Mouse (Mus musculus): ENCODE measurements around the gene Plekhs1. TPM values are rescaled to one million over a fixed set of nuclear protein-coding genes. Genes with fewer than 3 reads are reported as not detected.

Plekhs1 gene
- 0.31 TPM in 2 replicates for polyA plus RNA-seq (2014; fragmentation: Nextera tagmentation; extraction: Ambion mirVana)

DNA sequence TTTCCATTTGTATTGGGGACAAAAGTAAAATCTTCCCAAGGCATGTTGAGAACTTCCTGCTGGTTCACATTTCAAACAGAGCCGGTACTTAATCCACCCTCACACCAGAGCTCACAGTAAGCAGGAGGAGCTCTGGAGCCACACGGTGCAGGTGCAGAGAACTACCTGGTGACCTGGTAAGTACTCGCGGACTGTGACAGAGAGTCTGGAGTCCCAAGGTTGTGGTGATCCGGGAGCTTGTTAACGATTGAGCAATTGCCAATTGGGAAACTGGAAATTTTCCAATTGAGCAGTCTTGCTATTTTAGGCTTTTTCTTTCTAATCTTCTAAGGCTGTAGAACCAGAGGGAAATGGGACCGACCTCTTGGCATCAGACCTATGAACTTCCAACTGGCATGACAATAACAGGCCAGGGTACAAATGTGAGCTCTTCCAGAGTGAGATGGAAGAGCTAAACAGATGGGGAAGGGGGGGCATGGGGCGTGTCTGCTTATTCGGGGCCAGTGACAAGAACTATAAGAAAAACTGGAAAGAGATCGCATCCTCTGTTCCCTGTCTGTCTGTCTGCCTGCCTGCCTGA, at the start of gene Plekhs1:
Gene Plekhs1 (plus strand): TSS at position 119 of the 580 bp plus-strand sequence.
- no peak within 1 kb of the TSS for H3K9ac ChIP-seq (ENCODE audit: low read length)
- DNase-seq (ENCODE audit: low spot score) = no peak
- no peak within 1 kb of the TSS for H3K4me2 ChIP-seq (ENCODE audit: low read length)
- H3K9me3 ChIP-seq (ENCODE audit: control insufficient read depth, low read length) = no peaks in the 10 kb centered on the region
- H3K27me3 ChIP-seq (replicated peaks; ENCODE audit: control insufficient read depth, insufficient read depth, low read length) = no peaks in the 10 kb centered on the region
- no peak within 1 kb of the TSS for H3K27ac ChIP-seq (ENCODE audit: low read depth)
- 65% methylated on average over 10 of the region's 10 CpGs for WGBS
- no peaks in the 10 kb centered on the region for H3K36me3 ChIP-seq (ENCODE audit: control insufficient read depth, insufficient read depth, low read length)
- ATAC-seq (replicated peaks; ENCODE audit: low FRiP score, low TSS enrichment, low read depth) = no peak
- H3K4me3 ChIP-seq (ENCODE audit: low read depth, low read length) = no peak within 1 kb of the TSS
- 0 out of 2 replicates have a peak, but pooled peaks cover 4% of the 10 kb centered on the region for H3K4me1 ChIP-seq (replicated peaks; ENCODE audit: control insufficient read depth, insufficient read depth, low read length)

DNA sequence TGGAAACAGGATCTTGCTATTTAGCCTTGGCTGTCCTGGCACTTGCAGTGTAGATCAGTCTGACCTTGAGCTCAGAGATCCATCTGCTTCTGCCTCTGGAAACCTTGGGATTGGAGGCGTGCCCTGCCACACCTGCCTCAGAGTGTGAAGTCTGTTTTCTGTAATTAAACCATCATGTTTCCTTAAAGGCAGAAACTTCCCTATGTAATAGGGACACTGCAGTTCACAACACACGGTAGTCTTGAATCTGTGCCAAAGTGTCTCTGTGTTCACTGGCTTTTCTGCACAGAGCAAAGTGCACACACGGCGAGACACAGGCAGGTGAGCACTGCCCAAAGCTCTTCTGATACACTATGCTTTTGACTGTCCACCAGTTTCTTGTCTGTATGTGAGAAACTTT, 43.0 kb upstream of the Plekhs1 start:
- Histone ChIP-seq H3K4me3 (ENCODE audit: low read depth, low read length) (no peak overlapping the region), H3K27me3 (replicated peaks; ENCODE audit: control insufficient read depth, insufficient read depth, low read length) (no peaks in the 10 kb centered on the region), H3K9ac (ENCODE audit: low read length) (no peak overlapping the region), H3K4me2 (ENCODE audit: low read length) (no peak overlapping the region), H3K36me3 (ENCODE audit: control insufficient read depth, insufficient read depth, low read length) (no peaks in the 10 kb centered on the region), H3K27ac (ENCODE audit: low read depth) (no peak overlapping the region), H3K9me3 (ENCODE audit: control insufficient read depth, low read length) (no peaks in the 10 kb centered on the region), H3K4me1 (replicated peaks; ENCODE audit: control insufficient read depth, insufficient read depth, low read length) (peaks cover 8% of the 10 kb centered on the region)
- ATAC-seq (replicated peaks; ENCODE audit: low FRiP score, low TSS enrichment, low read depth) (no peak), DNase-seq (ENCODE audit: low spot score) (no peak)
- WGBS = 86% methylated on average over 4 of the region's 4 CpGs

DNA sequence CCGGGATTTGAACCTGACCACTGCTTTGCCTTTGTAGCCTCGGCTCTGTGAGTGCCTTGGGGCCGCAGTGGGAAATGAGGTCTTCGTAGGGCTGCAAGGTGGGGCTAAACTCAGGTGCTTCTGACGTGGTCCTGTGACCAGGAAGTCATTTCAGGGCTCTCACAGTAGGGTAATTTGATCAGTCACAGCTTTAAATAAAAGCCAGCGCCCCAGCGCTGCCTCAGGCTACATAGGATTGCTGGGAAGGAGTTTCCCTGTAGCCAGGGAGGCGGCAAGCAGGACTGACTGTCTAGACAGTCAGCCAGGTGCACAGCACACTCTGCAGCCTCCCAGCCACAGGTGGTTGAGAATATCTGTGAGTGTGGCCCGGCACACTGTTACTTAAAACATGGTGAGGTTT, 42.0 kb upstream of the Plekhs1 start:
- H3K4me3 ChIP-seq (ENCODE audit: low read depth, low read length) = no peak overlapping the region
- H3K4me2 ChIP-seq (ENCODE audit: low read length) = no peak overlapping the region
- H3K9ac ChIP-seq (ENCODE audit: low read length) = no peak overlapping the region
- peaks cover 18% of the 10 kb centered on the region for H3K4me1 ChIP-seq (replicated peaks; ENCODE audit: control insufficient read depth, insufficient read depth, low read length)
- H3K9me3 ChIP-seq (ENCODE audit: control insufficient read depth, low read length) = no peaks in the 10 kb centered on the region
- no peaks in the 10 kb centered on the region for H3K36me3 ChIP-seq (ENCODE audit: control insufficient read depth, insufficient read depth, low read length)
- H3K27ac ChIP-seq (ENCODE audit: low read depth) = no peak overlapping the region
- H3K27me3 ChIP-seq (replicated peaks; ENCODE audit: control insufficient read depth, insufficient read depth, low read length) = no peaks in the 10 kb centered on the region
- ATAC-seq (replicated peaks; ENCODE audit: low FRiP score, low TSS enrichment, low read depth) (no peak), DNase-seq (ENCODE audit: low spot score) (no peak)
- whole genome bisulfite sequencing = 72% methylated on average over 9 of the region's 9 CpGs

DNA sequence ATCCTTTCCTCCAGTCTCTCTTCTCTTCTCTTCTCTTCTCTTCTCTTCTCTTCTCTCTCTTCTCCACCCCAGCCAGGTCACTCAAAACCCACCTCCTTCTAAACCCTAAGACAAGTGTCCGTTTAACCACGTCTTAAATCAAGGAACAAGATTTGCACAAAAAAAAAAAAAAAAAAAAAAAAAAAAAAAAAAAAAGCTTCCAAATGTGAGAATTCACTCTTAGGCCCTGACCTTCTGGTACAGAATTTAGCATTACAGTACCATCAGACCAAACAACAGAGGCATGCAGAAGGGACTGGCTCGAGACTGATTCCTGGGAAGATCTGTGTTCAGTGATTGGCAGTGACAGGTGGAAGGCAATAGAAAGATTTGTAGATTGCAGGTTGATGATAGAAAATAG, 41.1 kb upstream of the Plekhs1 start:
- peaks cover 27% of the 10 kb centered on the region for H3K4me1 ChIP-seq (replicated peaks; ENCODE audit: control insufficient read depth, insufficient read depth, low read length)
- DNase-seq (ENCODE audit: low spot score) (no peak), ATAC-seq (replicated peaks; ENCODE audit: low FRiP score, low TSS enrichment, low read depth) (no peak)
- WGBS = 84% methylated on average over 3 of the region's 3 CpGs
- H3K27ac ChIP-seq (ENCODE audit: low read depth) = no peak overlapping the region
- H3K4me2 ChIP-seq (ENCODE audit: low read length) = no peak overlapping the region
- no peak overlapping the region for H3K9ac ChIP-seq (ENCODE audit: low read length)
- H3K9me3 ChIP-seq (ENCODE audit: control insufficient read depth, low read length) = no peaks in the 10 kb centered on the region
- H3K36me3 ChIP-seq (ENCODE audit: control insufficient read depth, insufficient read depth, low read length) = no peaks in the 10 kb centered on the region
- H3K27me3 ChIP-seq (replicated peaks; ENCODE audit: control insufficient read depth, insufficient read depth, low read length) = no peaks in the 10 kb centered on the region
- H3K4me3 ChIP-seq (ENCODE audit: low read depth, low read length) = no peak overlapping the region

DNA sequence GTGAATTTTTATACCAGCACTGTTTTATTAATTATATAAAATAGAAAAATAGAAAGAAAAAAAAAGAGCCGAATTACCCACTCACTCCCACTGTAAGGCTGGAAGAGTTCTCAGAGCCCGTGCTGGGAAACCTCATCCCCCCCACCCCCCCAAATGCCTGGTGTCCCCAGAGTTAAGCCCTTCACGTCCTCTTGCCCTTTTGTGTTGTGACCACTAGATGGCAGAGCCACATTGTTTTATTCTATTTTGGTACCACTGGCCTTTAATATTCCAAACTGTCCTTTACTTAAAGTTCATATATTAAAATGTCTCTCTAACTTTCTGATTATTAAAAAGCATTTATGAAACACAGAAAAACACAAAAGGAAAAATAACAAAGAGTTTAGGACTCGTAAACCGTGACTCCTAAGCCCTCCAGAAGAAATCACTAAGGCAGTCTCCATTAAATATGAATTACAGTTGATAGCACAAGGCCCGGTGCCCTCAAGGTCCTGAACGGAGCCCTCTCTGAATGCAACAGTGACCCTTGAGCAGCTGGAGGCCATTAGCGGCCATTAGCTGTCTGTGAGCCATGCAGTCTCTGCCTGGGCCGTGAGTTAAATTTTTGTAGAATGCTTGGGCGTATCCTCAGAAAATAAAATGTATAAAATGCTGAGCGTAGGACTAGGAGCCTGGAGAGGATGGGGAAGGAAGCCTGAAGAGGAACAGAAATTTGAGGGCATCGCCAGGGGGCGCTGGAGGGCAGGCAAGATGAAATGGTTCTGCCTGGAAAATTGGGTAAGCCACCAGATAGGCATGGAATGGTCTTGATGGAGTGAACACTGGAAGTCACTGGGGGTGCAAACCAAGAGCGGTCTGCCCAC, 38.7 kb upstream of the Plekhs1 start:
- no peaks in the 10 kb centered on the region for H3K9me3 ChIP-seq (ENCODE audit: control insufficient read depth, low read length)
- peaks cover 39% of the 10 kb centered on the region for H3K4me1 ChIP-seq (replicated peaks; ENCODE audit: control insufficient read depth, insufficient read depth, low read length)
- H3K9ac ChIP-seq (ENCODE audit: low read length) = no peak overlapping the region
- no peak overlapping the region for H3K4me3 ChIP-seq (ENCODE audit: low read depth, low read length)
- DNase-seq (ENCODE audit: low spot score) (peak; percentile 94), ATAC-seq (replicated peaks; ENCODE audit: low FRiP score, low TSS enrichment, low read depth) (no peak)
- peak overlapping the region; percentile 22; the same call in 1 of the 2 replicates for H3K4me2 ChIP-seq (ENCODE audit: low read length)
- WGBS = 30% methylated on average over 14 of the region's 14 CpGs
- H3K36me3 ChIP-seq (ENCODE audit: control insufficient read depth, insufficient read depth, low read length) = no peaks in the 10 kb centered on the region
- no peaks in the 10 kb centered on the region for H3K27me3 ChIP-seq (replicated peaks; ENCODE audit: control insufficient read depth, insufficient read depth, low read length)
- peak overlapping the region; percentile 34; the same call in 1 of the 2 replicates for H3K27ac ChIP-seq (ENCODE audit: low read depth)

DNA sequence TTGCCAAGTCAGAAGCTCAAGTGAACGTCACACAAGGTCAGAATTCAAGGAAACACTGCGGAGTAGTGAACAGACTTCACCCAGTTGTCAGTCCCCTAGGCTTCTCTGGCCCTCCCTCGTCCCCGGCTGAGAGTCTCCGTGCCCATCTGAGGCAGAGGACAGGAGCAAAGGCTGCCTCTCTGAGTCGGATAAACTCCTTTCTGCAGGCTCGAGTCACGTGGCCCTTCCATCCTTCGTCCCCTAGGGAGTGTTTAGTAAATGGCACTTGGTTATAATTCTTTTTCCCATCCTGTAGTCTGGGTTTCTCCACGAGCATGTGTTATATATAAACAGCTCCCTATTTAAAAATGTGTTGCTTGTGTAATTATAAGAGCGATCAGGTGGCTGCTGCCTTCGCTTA, 38.1 kb upstream of the Plekhs1 start:
- H3K4me2 ChIP-seq (ENCODE audit: low read length) = peak overlapping the region; percentile 22; the same call in 1 of the 2 replicates
- 36% methylated on average over 12 of the region's 12 CpGs for WGBS
- peak overlapping the region; percentile 34; the same call in 1 of the 2 replicates for H3K27ac ChIP-seq (ENCODE audit: low read depth)
- no peaks in the 10 kb centered on the region for H3K9me3 ChIP-seq (ENCODE audit: control insufficient read depth, low read length)
- H3K9ac ChIP-seq (ENCODE audit: low read length) = no peak overlapping the region
- H3K36me3 ChIP-seq (ENCODE audit: control insufficient read depth, insufficient read depth, low read length) = no peaks in the 10 kb centered on the region
- no peak for DNase-seq (ENCODE audit: low spot score)
- no peak overlapping the region for H3K4me3 ChIP-seq (ENCODE audit: low read depth, low read length)
- no peaks in the 10 kb centered on the region for H3K27me3 ChIP-seq (replicated peaks; ENCODE audit: control insufficient read depth, insufficient read depth, low read length)
- no peak for ATAC-seq (replicated peaks; ENCODE audit: low FRiP score, low TSS enrichment, low read depth)
- peaks cover 39% of the 10 kb centered on the region for H3K4me1 ChIP-seq (replicated peaks; ENCODE audit: control insufficient read depth, insufficient read depth, low read length)

DNA sequence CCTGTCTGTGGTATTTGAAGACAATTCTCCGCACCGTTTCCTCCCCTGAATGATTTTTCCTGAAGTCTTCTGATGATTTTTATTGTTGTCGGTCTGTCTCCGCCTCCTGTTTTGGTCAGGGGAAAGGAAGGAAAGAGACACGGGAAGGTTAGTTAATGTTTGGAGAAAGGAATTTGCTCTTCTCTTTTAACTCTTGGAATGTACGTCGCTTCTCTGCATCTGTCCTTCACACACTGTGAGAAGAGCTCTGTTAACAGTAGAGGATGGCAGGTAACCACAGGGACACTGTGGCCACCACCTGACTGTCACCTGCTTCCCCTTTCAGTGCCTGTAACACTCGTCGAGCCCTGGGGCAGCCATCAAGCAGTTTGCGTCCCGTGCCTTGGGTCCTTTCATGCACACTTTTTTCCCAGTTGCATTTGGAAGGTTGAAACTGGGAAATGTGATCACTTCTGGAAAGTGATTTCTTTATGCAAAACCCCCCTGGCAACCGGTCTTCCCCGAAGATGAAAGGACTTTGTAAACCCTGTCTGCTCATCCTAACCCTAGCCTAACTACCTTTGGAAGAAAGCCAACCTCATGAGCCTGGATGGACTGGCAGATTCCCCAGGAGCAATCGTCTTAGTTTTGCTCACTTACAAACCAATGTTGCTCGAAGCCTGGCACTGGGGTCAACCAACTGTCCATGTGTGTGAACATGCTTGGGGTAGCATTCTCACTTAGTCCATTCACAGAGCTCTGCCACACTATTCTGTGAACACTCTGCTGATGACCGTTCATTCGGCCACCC, 36.6 kb upstream of the Plekhs1 start:
- ATAC-seq (replicated peaks; ENCODE audit: low FRiP score, low TSS enrichment, low read depth) (no peak), DNase-seq (ENCODE audit: low spot score) (no peak)
- Histone ChIP-seq H3K4me2 (ENCODE audit: low read length) (no peak overlapping the region), H3K4me3 (ENCODE audit: low read depth, low read length) (no peak overlapping the region), H3K4me1 (replicated peaks; ENCODE audit: control insufficient read depth, insufficient read depth, low read length) (peaks cover 39% of the 10 kb centered on the region), H3K9me3 (ENCODE audit: control insufficient read depth, low read length) (no peaks in the 10 kb centered on the region), H3K9ac (ENCODE audit: low read length) (no peak overlapping the region), H3K27me3 (replicated peaks; ENCODE audit: control insufficient read depth, insufficient read depth, low read length) (no peaks in the 10 kb centered on the region), H3K27ac (ENCODE audit: low read depth) (peak overlapping the region; percentile 68; the same call in 1 of the 2 replicates), H3K36me3 (ENCODE audit: control insufficient read depth, insufficient read depth, low read length) (no peaks in the 10 kb centered on the region)
- 59% methylated on average over 17 of the region's 17 CpGs for WGBS

DNA sequence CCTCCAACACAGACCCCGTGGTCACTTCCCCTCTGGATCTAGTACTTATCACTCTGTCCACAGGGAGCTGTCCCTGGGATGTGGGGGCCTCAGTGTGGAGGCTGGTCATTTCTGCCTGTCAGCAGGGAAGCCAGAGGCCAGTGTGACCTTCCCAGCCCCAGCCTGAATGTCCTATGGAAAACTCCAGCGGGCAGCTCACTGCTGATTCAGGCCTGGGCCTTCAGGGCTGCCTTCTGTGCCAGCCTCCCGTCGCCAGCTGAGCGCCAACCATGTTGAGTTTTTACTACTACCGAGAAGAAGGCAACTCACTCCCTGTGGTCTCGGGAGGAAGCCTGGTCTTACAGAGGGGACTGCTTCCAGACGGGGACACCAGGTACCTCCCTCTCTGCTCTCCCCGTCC, 35.9 kb upstream of the Plekhs1 start:
- peak overlapping the region; percentile 2; the same call in 1 of the 2 replicates for H3K4me2 ChIP-seq (ENCODE audit: low read length)
- no peaks in the 10 kb centered on the region for H3K27me3 ChIP-seq (replicated peaks; ENCODE audit: control insufficient read depth, insufficient read depth, low read length)
- H3K4me1 ChIP-seq (replicated peaks; ENCODE audit: control insufficient read depth, insufficient read depth, low read length) = peaks cover 39% of the 10 kb centered on the region
- H3K9me3 ChIP-seq (ENCODE audit: control insufficient read depth, low read length) = no peaks in the 10 kb centered on the region
- ATAC-seq (replicated peaks; ENCODE audit: low FRiP score, low TSS enrichment, low read depth) (no peak; the same call in 1 of the 2 replicates), DNase-seq (ENCODE audit: low spot score) (no peak)
- H3K36me3 ChIP-seq (ENCODE audit: control insufficient read depth, insufficient read depth, low read length) = no peaks in the 10 kb centered on the region
- WGBS = 48% methylated on average over 9 of the region's 9 CpGs
- H3K9ac ChIP-seq (ENCODE audit: low read length) = no peak overlapping the region
- peak overlapping the region; percentile 68 for H3K27ac ChIP-seq (ENCODE audit: low read depth)
- H3K4me3 ChIP-seq (ENCODE audit: low read depth, low read length) = no peak overlapping the region
